ENCODE assay signal across 9 mouse cellular contexts in genomic region chr15:102515791-102516190, GRCm38 (mm10). TPM values are rescaled to one million over a fixed set of nuclear protein-coding genes. Genes with fewer than 3 reads are reported as not detected.
DNase-seq lines count a peak whose midpoint lies in the region; ATAC-seq and TF ChIP-seq lines count a peak whose summit lies in the region.
"Had no signal": no experiment of that assay in that cellular context is flagged by ENCODE, and none has a peak within 500 bp of the region (broad histone marks: within the 10 kb centered on the region; RNA-seq: fewer than 3 reads in every experiment).

No protein-coding gene starts in this region.

- peak overlapping the region; percentile 75 for H3K4me3 ChIP-seq in C2C12 (ENCODE audit: insufficient read depth, poor library complexity, severe bottlenecking)
- H3K4me3 ChIP-seq in forebrain, postnatal 0 days (ENCODE audit: low read depth, low read length), result peak overlapping the region; percentile 75
- no peak overlapping the region for H3K4me3 ChIP-seq in liver, embryonic 16.5 days (ENCODE audit: low read depth, low read length)

- peak overlapping the region; percentile 79 for H3K9ac ChIP-seq in forebrain, postnatal 0 days
- H3K9ac ChIP-seq in liver, embryonic 16.5 days (ENCODE audit: low read depth, low read length), result no peak overlapping the region

- H3K9me3 ChIP-seq in forebrain, postnatal 0 days (ENCODE audit: low read length), result no peaks in the 10 kb centered on the region
- no peaks in the 10 kb centered on the region for H3K9me3 ChIP-seq in liver, embryonic 16.5 days (replicated peaks; ENCODE audit: control insufficient read depth, low read length)

- ATAC-seq in forebrain, postnatal 0 days, result no peak
- no peak for ATAC-seq in liver, embryonic 16.5 days (ENCODE audit: low read depth)
- ATAC-seq in frontal cortex, adult (ENCODE audit: low TSS enrichment), result no peak

- TF ChIP-seq CTCF in C2C12 (IDR thresholded peaks at IDR 0.05; ENCODE audit: control insufficient read depth, insufficient read depth, insufficient read length), result no peak
- TF ChIP-seq CTCF in forebrain, postnatal 0 days (IDR thresholded peaks at IDR 0.05; ENCODE audit: low read depth), result no peak

- H3K36me3 ChIP-seq in C2C12 (ENCODE audit: control insufficient read depth, insufficient read depth), result peaks cover 16% of the 10 kb centered on the region
- H3K36me3 ChIP-seq in forebrain, postnatal 0 days (ENCODE audit: insufficient read depth), result peaks cover 2% of the 10 kb centered on the region; the same call in 1 of the 2 replicates
- H3K36me3 ChIP-seq in liver, embryonic 16.5 days (ENCODE audit: control insufficient read depth, insufficient read depth), result no peaks in the 10 kb centered on the region

- peaks cover 35% of the 10 kb centered on the region for H3K79me3 ChIP-seq in C2C12 (ENCODE audit: low read depth)

- peak overlapping the region; percentile 73 for H3K4me2 ChIP-seq in forebrain, postnatal 0 days (ENCODE audit: low read depth)
- H3K4me2 ChIP-seq in liver, embryonic 16.5 days (ENCODE audit: low read depth, low read length), result peak overlapping the region; percentile 98; the same call in 1 of the 2 replicates

- peaks cover 25% of the 10 kb centered on the region for H3K4me1 ChIP-seq in forebrain, postnatal 0 days (ENCODE audit: insufficient read depth)
- H3K4me1 ChIP-seq in liver, embryonic 16.5 days (ENCODE audit: control insufficient read depth, low read depth, low read length), result peaks cover 35% of the 10 kb centered on the region

- no peaks in the 10 kb centered on the region for H3K27me3 ChIP-seq in C2C12 (ENCODE audit: control insufficient read depth, insufficient read depth, insufficient read length)
- no peaks in the 10 kb centered on the region for H3K27me3 ChIP-seq in forebrain, postnatal 0 days (ENCODE audit: insufficient read depth, low read length)
- H3K27me3 ChIP-seq in liver, embryonic 16.5 days (ENCODE audit: control insufficient read depth, insufficient read depth, low read depth, low read length), result peaks cover 3% of the 10 kb centered on the region; the same call in 1 of the 2 replicates

- DNase-seq in cerebellum, postnatal 10 days, result peak; percentile 55 to 66
- no peak for DNase-seq in cerebellum, postnatal 36 days
- DNase-seq in forebrain, postnatal 0 days, result no peak
- no peak for DNase-seq in frontal cortex, postnatal 14 days (ENCODE audit: low spot score in 2 of 2)
- DNase-seq in adrenal gland, postnatal 14 days, result no peak

- H3K79me2 ChIP-seq in C2C12 (ENCODE audit: control insufficient read depth, insufficient read depth), result peaks cover 66% of the 10 kb centered on the region

- peak overlapping the region; percentile 96 for H3K27ac ChIP-seq in forebrain, postnatal 0 days (ENCODE audit: low read depth, low read length)
- H3K27ac ChIP-seq in liver, embryonic 16.5 days (ENCODE audit: low read length), result no peak overlapping the region

- peak overlapping the region; percentile 88 for H3ac ChIP-seq in C2C12 (ENCODE audit: control insufficient read depth, insufficient read length, low read depth)

- WGBS in forebrain, postnatal 0 days, result 34% methylated on average over 4 of the region's 4 CpGs
- WGBS in liver, embryonic 16.5 days (ENCODE audit: insufficient replicate concordance), result 76% methylated on average over 4 of the region's 4 CpGs

TF ChIP-seq in C2C12, 6 proteins besides CTCF, POLR2A, EP300 and RAD21:
- TF ChIP-seq MYOD1 (IDR thresholded peaks at IDR 0.05; ENCODE audit: control insufficient read depth, insufficient read length, low read depth) (no peak), CEBPB (IDR thresholded peaks at IDR 0.05; ENCODE audit: low read depth) (no peak), USF1 (IDR thresholded peaks at IDR 0.05; ENCODE audit: low read depth) (no peak), MAX (IDR thresholded peaks at IDR 0.05) (no peak), FOSL1 (IDR thresholded peaks at IDR 0.05; ENCODE audit: insufficient read depth, low read length, poor library complexity, severe bottlenecking) (no peak), MYOG (IDR thresholded peaks at IDR 0.05; ENCODE audit: control insufficient read depth, extremely low read depth, insufficient read length) (no peak)

RNA-seq across cellular contexts. Expression of gene Map3k12, which starts 1.1 kb away (rescaled TPM):
- 11.2 TPM for polyA plus RNA-seq in C2C12 (2012; fragmentation: generic; extraction: Trizol)
- 75.0 and 88.9 TPM in 2 replicates for total RNA-seq in forebrain, postnatal 0 days (2014; rRNA removed)
- 29.6 and 39.4 TPM in 2 replicates for polyA plus RNA-seq in forebrain, postnatal 0 days (2015; fragmentation: Nextera tagmentation; extraction: Ambion mirVana)
- 1.4 and 2.0 TPM in 2 replicates for polyA plus RNA-seq in liver, embryonic 16.5 days (2015; fragmentation: Nextera tagmentation; extraction: Ambion mirVana)
- 8.2 and 9.4 TPM in 2 replicates for total RNA-seq in adrenal gland, postnatal 14 days (2021)

RNA-seq across cellular contexts. Expression of gene Tarbp2, which starts 2.2 kb away (rescaled TPM):
- 127 TPM for polyA plus RNA-seq in C2C12 (2012; fragmentation: generic; extraction: Trizol)
- total RNA-seq in forebrain, postnatal 0 days (2014; rRNA removed), result 87.5 and 94.7 TPM in 2 replicates
- 86.4 and 89.5 TPM in 2 replicates for polyA plus RNA-seq in forebrain, postnatal 0 days (2015; fragmentation: Nextera tagmentation; extraction: Ambion mirVana)
- polyA plus RNA-seq in liver, embryonic 16.5 days (2015; fragmentation: Nextera tagmentation; extraction: Ambion mirVana), result 34.6 and 37.0 TPM in 2 replicates
- total RNA-seq in adrenal gland, postnatal 14 days (2021), result 34.2 and 35.0 TPM in 2 replicates

RNA-seq across cellular contexts. Expression of gene Npff, which starts 9.0 kb away (rescaled TPM):
- 0.94 TPM for polyA plus RNA-seq in C2C12 (2012; fragmentation: generic; extraction: Trizol)
- 2.5 and 3.1 TPM in 2 replicates for total RNA-seq in forebrain, postnatal 0 days (2014; rRNA removed)
- polyA plus RNA-seq in forebrain, postnatal 0 days (2015; fragmentation: Nextera tagmentation; extraction: Ambion mirVana), result 1.5 and 1.7 TPM in 2 replicates
- 0.46 and 0.57 TPM in 2 replicates for polyA plus RNA-seq in liver, embryonic 16.5 days (2015; fragmentation: Nextera tagmentation; extraction: Ambion mirVana)
- total RNA-seq in adrenal gland, postnatal 14 days (2021), result 4.1 and 4.8 TPM in 2 replicates

RNA-seq across cellular contexts. Expression of gene Gm10337, which starts 12.3 kb away (rescaled TPM):
- not detected for polyA plus RNA-seq in C2C12 (2012; fragmentation: generic; extraction: Trizol)
- total RNA-seq in forebrain, postnatal 0 days (2014; rRNA removed), result not detected in 2 replicates
- 3.7 and 4.2 TPM in 2 replicates for polyA plus RNA-seq in forebrain, postnatal 0 days (2015; fragmentation: Nextera tagmentation; extraction: Ambion mirVana)
- polyA plus RNA-seq in liver, embryonic 16.5 days (2015; fragmentation: Nextera tagmentation; extraction: Ambion mirVana), result not detected in 2 replicates
- not detected in 2 replicates for total RNA-seq in adrenal gland, postnatal 14 days (2021)
- polyA plus RNA-seq: brain, embryonic 14.5 days had no signal

RNA-seq across cellular contexts. Expression of gene Pcbp2, which starts 45.5 kb away (rescaled TPM):
- 1,132 TPM for polyA plus RNA-seq in C2C12 (2012; fragmentation: generic; extraction: Trizol)
- 134 and 154 TPM in 2 replicates for total RNA-seq in forebrain, postnatal 0 days (2014; rRNA removed)
- 102 and 103 TPM in 2 replicates for polyA plus RNA-seq in forebrain, postnatal 0 days (2015; fragmentation: Nextera tagmentation; extraction: Ambion mirVana)
- 64.7 and 67.7 TPM in 2 replicates for polyA plus RNA-seq in liver, embryonic 16.5 days (2015; fragmentation: Nextera tagmentation; extraction: Ambion mirVana)
- 726 and 812 TPM in 2 replicates for total RNA-seq in adrenal gland, postnatal 14 days (2021)

Comparison
In these comparisons a context has a peak if more than half of its experiments do, and no peak if none do; other contexts are left out.
1. DNase-seq: peak in cerebellum, postnatal 10 days (2 of 2); none in cerebellum, postnatal 36 days (0 of 2), forebrain, postnatal 0 days (single experiment), frontal cortex, postnatal 14 days (0 of 2) and adrenal gland, postnatal 14 days (single experiment).